Mouse (Mus musculus) neural tube, embryonic 11.5 days (tissue): ENCODE data around the gene Gltp. TPM values are rescaled to one million over a fixed set of nuclear protein-coding genes. Genes with fewer than 3 reads are reported as not detected.

Experiments used
- ATAC-seq: fragments of 200-750 bp; cut with Nextera tagmentation; 2 replicates; pipeline ENCODE4 v1.8.0; 2017; ENCODE audit warnings: moderate number of reproducible peaks, mild to moderate bottlenecking, moderate TSS enrichment, moderate library complexity; ENCODE audit not compliant: insufficient read depth, low FRiP score, low TSS enrichment
- DNase-seq: peaks from one replicate; pipeline ENCODE4 v3.0.0-alpha.2; 2015; ENCODE audit warnings: low spot score
- H3K27ac ChIP-seq: fragments of 300-500 bp; sonication (generic); 2 replicates; pipeline ENCODE4 v1.5.1; 2014; ENCODE audit warnings: low read depth, mild to moderate bottlenecking, low read length
- H3K27me3 ChIP-seq: fragments of 300-500 bp; sonication (generic); 2 replicates; pipeline ENCODE4 v1.6.1; 2014; ENCODE audit warnings: mild to moderate bottlenecking, low read length, mixed read lengths; ENCODE audit not compliant: control insufficient read depth, insufficient read depth
- H3K36me3 ChIP-seq: fragments of 300-500 bp; sonication (generic); 2 replicates; pipeline ENCODE4 v1.6.1; 2014; ENCODE audit warnings: mild to moderate bottlenecking, low read length, moderate library complexity, mixed read lengths; ENCODE audit not compliant: control insufficient read depth, insufficient read depth
- H3K4me1 ChIP-seq: fragments of 300-500 bp; sonication (generic); 2 replicates; pipeline ENCODE4 v1.6.1; 2014; ENCODE audit warnings: low read length, mixed read lengths; ENCODE audit not compliant: control insufficient read depth, insufficient read depth
- H3K4me2 ChIP-seq: fragments of 300-500 bp; sonication (generic); 2 replicates; pipeline ENCODE4 v1.6.1; 2014; ENCODE audit warnings: low read depth, mild to moderate bottlenecking, moderate library complexity
- H3K4me3 ChIP-seq: fragments of 300-500 bp; sonication (generic); 2 replicates; pipeline ENCODE4 v1.5.1; 2014; ENCODE audit warnings: low read depth, low read length
- H3K9ac ChIP-seq: fragments of 300-500 bp; sonication (generic); 2 replicates; pipeline ENCODE4 v1.6.1; 2014; ENCODE audit warnings: mild to moderate bottlenecking, low read length
- H3K9me3 ChIP-seq: fragments of 300-500 bp; sonication (generic); 2 replicates; pipeline ENCODE4 v1.6.1; 2016; ENCODE audit warnings: low read length; ENCODE audit not compliant: control insufficient read depth
- WGBS: fragments of 180-500 bp; shearing (Covaris S2); extraction: QIAGEN DNeasy Blood & Tissue Kit; methylation state at CpG from one replicate; pipeline ENCODE4 v1.1.7; 2014; 5-methylcytosine and 5-hydroxymethylcytosine counted together
- polyA plus RNA-seq: library from polyadenylated mRNA; unstranded; fragments of >200 nt; fragmentation: Nextera tagmentation; extraction: Ambion mirVana; gene quantifications from 2 replicates; pipeline ENCODE4 v1.2.1, GENCODE M21; 2014

Gene Gltp
- polyA plus RNA-seq, 1 experiment from 2014 or later = 72.6 TPM

DNA sequence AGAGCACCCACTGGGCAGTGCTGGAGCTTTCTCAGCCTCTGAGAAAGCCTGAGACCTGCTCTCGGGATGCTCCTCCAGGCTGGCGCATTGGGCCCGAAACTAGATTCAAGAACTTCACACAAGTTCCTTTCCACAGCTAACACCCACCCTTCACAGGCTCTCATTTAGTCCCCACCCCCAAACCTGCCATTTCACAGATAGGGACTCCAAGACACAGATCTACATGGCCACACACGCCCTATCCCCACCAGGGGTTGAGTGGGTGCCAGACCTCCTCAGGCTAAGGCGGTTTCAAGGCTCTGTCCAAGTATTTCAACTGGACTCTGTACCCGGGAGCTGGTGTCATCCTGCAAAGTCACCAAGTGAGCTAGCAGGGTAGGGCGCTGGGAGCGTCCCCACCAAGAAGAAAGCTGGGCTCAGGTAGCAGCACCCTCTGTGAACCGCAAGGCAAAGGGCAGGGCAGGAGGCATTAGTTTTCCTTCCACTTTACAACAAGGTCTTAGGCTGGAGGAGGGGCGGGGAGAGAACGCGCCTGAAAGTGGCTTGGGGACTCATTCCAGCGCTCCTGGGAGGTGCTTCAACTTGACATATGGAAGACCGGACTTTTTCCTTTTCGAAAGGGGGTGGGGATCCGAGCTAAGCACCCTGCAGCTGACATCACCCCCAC, 951 bp downstream of the Gltp start:
- DNase-seq (peak; percentile 26), ATAC-seq (no peak)
- Histone ChIP-seq H3K9ac (peak overlapping the region; percentile 81; the same call in 1 of the 2 replicates), H3K36me3 (no peaks in the 10 kb centered on the region), H3K9me3 (no peaks in the 10 kb centered on the region), H3K4me2 (peak overlapping the region; percentile 95), H3K4me3 (peak overlapping the region; percentile 75), H3K4me1 (peaks cover 8% of the 10 kb centered on the region; the same call in 1 of the 2 replicates), H3K27ac (no peak overlapping the region), H3K27me3 (no peaks in the 10 kb centered on the region)
- WGBS = 21% methylated on average over 16 of the region's 16 CpGs

GRCm38 (mm10) chr5:114688703-114689102, 2.1 kb downstream of the Gltp start:
- no peak overlapping the region for H3K4me2 ChIP-seq
- no peaks in the 10 kb centered on the region for H3K36me3 ChIP-seq
- no peaks in the 10 kb centered on the region for H3K27me3 ChIP-seq
- no peaks in the 10 kb centered on the region for H3K9me3 ChIP-seq
- no peak for DNase-seq
- H3K27ac ChIP-seq = no peak overlapping the region
- no peak for ATAC-seq
- WGBS = 84% methylated on average over 13 of the region's 13 CpGs
- peaks cover 9% of the 10 kb centered on the region; the same call in 1 of the 2 replicates for H3K4me1 ChIP-seq
- H3K9ac ChIP-seq = no peak overlapping the region
- H3K4me3 ChIP-seq = no peak overlapping the region

DNA sequence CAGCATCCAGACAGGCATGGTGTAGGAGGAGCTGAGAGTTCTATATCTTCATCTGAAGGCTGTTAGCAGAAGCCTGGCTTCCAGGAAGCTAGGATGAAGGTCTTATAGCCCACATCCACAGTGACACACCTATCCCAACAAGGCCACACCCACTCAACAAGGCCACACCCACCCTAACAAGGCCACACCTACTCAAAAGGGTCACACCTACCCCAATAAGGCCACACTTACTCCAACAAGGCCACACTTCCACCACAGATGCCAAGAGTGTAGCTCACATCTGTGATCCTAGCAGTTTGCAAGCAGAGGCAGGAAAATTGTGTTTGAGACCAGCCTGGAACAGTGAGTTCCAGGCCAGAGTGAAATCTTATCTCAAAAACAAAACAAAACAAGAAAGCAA, 2.9 kb downstream of the Gltp start:
- Histone ChIP-seq H3K4me1 (peaks cover 11% of the 10 kb centered on the region), H3K4me3 (no peak overlapping the region), H3K27ac (no peak overlapping the region), H3K27me3 (no peaks in the 10 kb centered on the region), H3K9me3 (no peaks in the 10 kb centered on the region), H3K9ac (no peak overlapping the region), H3K36me3 (no peaks in the 10 kb centered on the region), H3K4me2 (no peak overlapping the region)
- DNase-seq (no peak), ATAC-seq (no peak)

- no peaks in the 10 kb centered on the region for H3K27me3 ChIP-seq
- no peaks in the 10 kb centered on the region for H3K36me3 ChIP-seq
- H3K9ac ChIP-seq = no peak overlapping the region
- no peak overlapping the region for H3K27ac ChIP-seq
- peaks cover 15% of the 10 kb centered on the region for H3K4me1 ChIP-seq
- no peak overlapping the region for H3K4me3 ChIP-seq
- no peak for DNase-seq
- ATAC-seq = no peak
- H3K9me3 ChIP-seq = no peaks in the 10 kb centered on the region
- no peak overlapping the region for H3K4me2 ChIP-seq
- 66% methylated on average over 7 of the region's 7 CpGs for WGBS
Measured at GRCm38 (mm10) chr5:114686726-114687210, 4.0 kb downstream of the Gltp start.

- Histone ChIP-seq H3K9me3 (no peaks in the 10 kb centered on the region), H3K4me1 (peaks cover 13% of the 10 kb centered on the region)
Measured at GRCm38 (mm10) chr5:114685986-114686385, 4.8 kb downstream of the Gltp start.

DNA sequence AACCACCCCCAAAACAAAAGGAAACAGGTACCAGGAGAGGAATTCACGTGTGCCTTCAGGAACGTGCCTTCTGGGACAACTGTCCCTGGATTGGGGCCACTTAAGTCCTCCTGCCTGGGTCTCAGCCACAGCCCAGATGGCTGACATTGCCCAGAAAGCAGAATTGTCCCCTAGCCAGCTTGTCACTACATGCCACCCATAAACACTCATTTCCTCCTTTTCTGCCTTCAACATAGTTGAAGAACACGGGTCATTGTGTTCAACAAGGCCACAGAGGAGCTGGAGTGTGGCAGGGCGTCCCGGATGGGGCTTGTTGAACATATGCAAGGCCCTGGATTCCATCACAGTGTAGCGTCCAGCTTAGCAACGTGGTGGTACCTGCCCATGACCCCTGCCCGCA, 9.1 kb downstream of the Gltp start:
- peaks cover 3% of the 10 kb centered on the region; the same call in 1 of the 2 replicates for H3K36me3 ChIP-seq
- no peak overlapping the region for H3K4me2 ChIP-seq
- ATAC-seq = no peak
- no peak overlapping the region for H3K4me3 ChIP-seq
- H3K9me3 ChIP-seq = no peaks in the 10 kb centered on the region
- H3K27me3 ChIP-seq = no peaks in the 10 kb centered on the region
- no peak for DNase-seq
- H3K4me1 ChIP-seq = peaks cover 10% of the 10 kb centered on the region
- 82% methylated on average over 8 of the region's 8 CpGs for WGBS
- no peak overlapping the region for H3K9ac ChIP-seq
- H3K27ac ChIP-seq = no peak overlapping the region

More at GRCm38 (mm10) chr5:114685986-114686385, 4.8 kb downstream of the Gltp start:
- Histone ChIP-seq H3K36me3 (no peaks in the 10 kb centered on the region), H3K9ac (no peak overlapping the region), H3K4me2 (no peak overlapping the region), H3K27ac (no peak overlapping the region), H3K4me3 (no peak overlapping the region), H3K27me3 (no peaks in the 10 kb centered on the region)
- DNase-seq = no peak
- 94% methylated on average over 5 of the region's 5 CpGs for WGBS
- no peak for ATAC-seq

GRCm38 (mm10) chr5:114680676-114681285, 10.0 kb downstream of the Gltp start:
- no peak overlapping the region for H3K4me3 ChIP-seq
- no peak overlapping the region for H3K27ac ChIP-seq
- peaks cover 3% of the 10 kb centered on the region; the same call in 1 of the 2 replicates for H3K36me3 ChIP-seq
- H3K27me3 ChIP-seq = no peaks in the 10 kb centered on the region
- H3K4me1 ChIP-seq = peaks cover 10% of the 10 kb centered on the region
- H3K9me3 ChIP-seq = no peaks in the 10 kb centered on the region
- DNase-seq = no peak
- H3K9ac ChIP-seq = 0 out of 2 replicates have a peak overlapping the region, but pooled peaks have one; percentile 18
- ATAC-seq = no peak
- no peak overlapping the region for H3K4me2 ChIP-seq
- 78% methylated on average over 19 of the region's 19 CpGs for WGBS

DNA sequence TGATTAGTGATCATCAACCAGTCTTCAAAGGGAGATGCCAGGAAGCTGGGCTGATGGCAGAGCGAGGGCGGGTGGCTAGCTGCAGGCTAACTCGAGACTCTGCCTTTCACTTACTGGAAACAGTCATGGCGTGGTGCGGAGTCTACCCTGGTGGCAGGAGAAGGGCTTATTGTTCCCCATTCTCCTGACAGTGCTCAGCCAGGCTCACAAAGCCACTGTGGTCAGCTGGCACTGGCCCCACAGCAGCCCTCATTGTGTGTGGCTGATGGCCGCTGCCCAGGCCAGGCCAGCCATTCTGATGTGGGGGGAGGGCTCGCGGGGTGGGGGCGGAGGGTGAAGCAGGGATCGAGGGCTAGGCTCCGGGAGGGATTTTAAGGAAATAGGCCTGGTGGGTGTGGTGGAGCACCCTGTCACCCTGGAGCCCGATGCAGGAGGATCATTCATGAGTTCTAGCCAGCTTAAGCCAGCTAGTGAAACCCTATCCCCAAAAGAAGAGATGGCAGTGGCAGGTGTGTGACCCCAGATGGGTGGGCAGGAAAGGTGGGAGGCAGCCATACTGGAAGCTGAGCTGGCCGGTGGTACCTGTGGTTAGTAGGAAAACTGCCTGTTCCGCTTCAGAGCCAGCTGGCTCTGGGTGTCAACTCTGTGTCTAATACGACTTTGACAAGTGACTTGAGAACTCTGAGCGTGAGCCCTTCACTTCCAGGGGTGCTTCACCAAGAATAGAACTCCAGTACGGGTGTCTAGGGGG, 10.8 kb downstream of the Gltp start:
- Histone ChIP-seq H3K9ac (no peak overlapping the region), H3K4me1 (peaks cover 10% of the 10 kb centered on the region), H3K4me3 (no peak overlapping the region), H3K27me3 (no peaks in the 10 kb centered on the region), H3K27ac (no peak overlapping the region), H3K9me3 (no peaks in the 10 kb centered on the region), H3K4me2 (no peak overlapping the region), H3K36me3 (peaks cover 3% of the 10 kb centered on the region; the same call in 1 of the 2 replicates)
- 59% methylated on average over 17 of the region's 17 CpGs for WGBS
- DNase-seq = no peak
- no peak for ATAC-seq
